Mouse (Mus musculus) ES-Bruce4 (cell line): ENCODE data around the gene Acin1.

Source experiments
- CTCF ChIP-seq: IDR thresholded peaks from one replicate; pipeline ENCODE4 v1.8.1; 2011; ENCODE audit warnings: low read depth, low read length
- EP300 ChIP-seq: IDR thresholded peaks from 2 replicates; pipeline ENCODE4 v1.6.1; 2011; ENCODE audit warnings: low read depth, low read length; ENCODE audit not compliant: insufficient read depth
- POLR2A ChIP-seq: IDR thresholded peaks from one replicate; pipeline ENCODE4 v1.8.1; 2011; ENCODE audit warnings: low read length; ENCODE audit not compliant: insufficient read depth

GRCm38 (mm10) chr14:54646455-54646854, 40.3 kb downstream of the Acin1 start:
- no peak for TF ChIP-seq POLR2A
- TF ChIP-seq CTCF = no peak
- no peak for TF ChIP-seq EP300
